Mouse (Mus musculus): ENCODE data around the gene Lrrc7.

DNA sequence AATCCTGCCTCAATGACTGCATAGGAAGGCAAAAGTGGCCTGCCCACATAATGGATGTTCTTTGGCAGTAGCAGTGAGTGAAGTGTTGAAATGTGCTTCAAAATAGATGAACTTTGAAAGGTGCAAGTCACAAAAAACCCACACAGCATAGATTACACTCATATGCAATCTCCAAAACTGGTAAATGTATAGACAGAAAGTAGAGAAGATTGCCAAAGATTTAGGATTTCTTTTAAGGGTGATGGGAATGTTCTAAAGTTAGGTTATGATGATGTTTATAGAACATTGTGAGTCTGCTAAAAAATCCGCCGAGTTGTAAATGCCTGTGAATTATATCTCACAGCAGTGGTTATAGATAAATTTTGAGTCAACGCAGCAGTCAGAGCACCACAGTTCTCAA is 359.2 kb downstream of the Lrrc7 start:
- no peak for TF ChIP-seq POLR2A (IDR thresholded peaks at IDR 0.05; ENCODE audit: insufficient read length, low read depth)
- TF ChIP-seq USF1 (IDR thresholded peaks at IDR 0.05; ENCODE audit: low read depth) = no peak
- TF ChIP-seq TCF12 (IDR thresholded peaks at IDR 0.05; ENCODE audit: insufficient read depth, poor library complexity, severe bottlenecking) = no peak
- TF ChIP-seq MYOD1 (IDR thresholded peaks at IDR 0.05; ENCODE audit: control insufficient read depth in 1 of 3, insufficient read length in 2 of 3, low read depth in 2 of 3) = no peak
- no peak for TF ChIP-seq REST (IDR thresholded peaks at IDR 0.05; ENCODE audit: insufficient read depth, insufficient read length)
